Mouse (Mus musculus): ENCODE results near the gene Olfr632.
"Not testable (repeated sequence)": the region's sequence is repeated elsewhere in the genome, so short reads cannot be mapped to it uniquely, and the experiment has no call there.

GRCm38 (mm10) chr7:103966873-103967272 is 32.7 kb downstream of the Olfr632 start:
- not testable (repeated sequence) for TF ChIP-seq CTCF, EP300 (IDR thresholded peaks at IDR 0.05; ENCODE audit: low read depth)
